Mouse (Mus musculus): ENCODE measurements around the gene Myo19. TPM values are rescaled to one million over a fixed set of nuclear protein-coding genes. Genes with fewer than 3 reads are reported as not detected.
A peak's percentile ranks its signal among the peaks of the same experiment; 100 is the strongest.
"Not testable (repeated sequence)": the region's sequence is repeated elsewhere in the genome, so short reads cannot be mapped to it uniquely, and the experiment has no call there.

Myo19 gene
- polyA plus RNA-seq, 1 experiment from 2014 or later = 16.4 TPM

GRCm38 (mm10) chr11:84871548-84872069 is 8.3 kb upstream of the Myo19 start:
- Histone ChIP-seq H3K27ac (peak overlapping the region; percentile 97), H3K4me3 (peak overlapping the region; percentile 74), H3K36me3 (peaks cover 11% of the 10 kb centered on the region), H3K9me3 (replicated peaks) (no peaks in the 10 kb centered on the region), H3K4me1 (peaks cover 28% of the 10 kb centered on the region), H3K27me3 (ENCODE audit: low read depth, poor library complexity, severe bottlenecking) (no peaks in the 10 kb centered on the region)
- 83% methylated on average over 4 of the region's 4 CpGs for WGBS
- DNase-seq (ENCODE audit: low spot score) = no peak

GRCm38 (mm10) chr11:84873042-84873833 is 6.7 kb upstream of the Myo19 start:
- no peak for DNase-seq (ENCODE audit: low spot score)
- H3K4me1 ChIP-seq = peaks cover 15% of the 10 kb centered on the region
- H3K9me3 ChIP-seq (replicated peaks) = no peaks in the 10 kb centered on the region
- WGBS = 76% methylated on average over 1 of the region's 1 CpGs
- no peak overlapping the region for H3K4me3 ChIP-seq
- H3K27me3 ChIP-seq (ENCODE audit: low read depth, poor library complexity, severe bottlenecking) = no peaks in the 10 kb centered on the region
- H3K36me3 ChIP-seq = peaks cover 21% of the 10 kb centered on the region
- H3K27ac ChIP-seq = no peak overlapping the region

GRCm38 (mm10) chr11:84876020-84876419 is 3.9 kb upstream of the Myo19 start:
- H3K9me3 ChIP-seq (replicated peaks); H3K27ac ChIP-seq; DNase-seq (ENCODE audit: low spot score); H3K27me3 ChIP-seq (ENCODE audit: low read depth, poor library complexity, severe bottlenecking); H3K4me3 ChIP-seq: not testable (repeated sequence)
- 71% methylated on average over 1 of the region's 1 CpGs for WGBS
- H3K36me3 ChIP-seq = peaks cover 22% of the 10 kb centered on the region
- peaks cover 19% of the 10 kb centered on the region for H3K4me1 ChIP-seq

GRCm38 (mm10) chr11:84879007-84879771 is 759 bp upstream of the Myo19 start:
- peak overlapping the region; percentile 97 for H3K27ac ChIP-seq
- no peaks in the 10 kb centered on the region for H3K9me3 ChIP-seq (replicated peaks)
- no peaks in the 10 kb centered on the region for H3K27me3 ChIP-seq (ENCODE audit: low read depth, poor library complexity, severe bottlenecking)
- DNase-seq (ENCODE audit: low spot score) = no peak
- peak overlapping the region; percentile 94 for H3K4me3 ChIP-seq
- WGBS = 26% methylated on average over 7 of the region's 7 CpGs
- peaks cover 20% of the 10 kb centered on the region for H3K4me1 ChIP-seq
- peaks cover 44% of the 10 kb centered on the region for H3K36me3 ChIP-seq

GRCm38 (mm10) chr11:84880465-84880961 is 565 bp downstream of the Myo19 start:
- 1% methylated on average over 24 of the region's 24 CpGs for WGBS

GRCm38 (mm10) chr11:84880971-84881370 is 1.0 kb downstream of the Myo19 start:
- H3K4me1 ChIP-seq = peaks cover 20% of the 10 kb centered on the region
- peaks cover 62% of the 10 kb centered on the region for H3K36me3 ChIP-seq
- H3K9me3 ChIP-seq (replicated peaks) = no peaks in the 10 kb centered on the region
- H3K4me3 ChIP-seq = peak overlapping the region; percentile 94
- no peaks in the 10 kb centered on the region for H3K27me3 ChIP-seq (ENCODE audit: low read depth, poor library complexity, severe bottlenecking)
- WGBS = 54% methylated on average over 9 of the region's 9 CpGs
- peak overlapping the region; percentile 97 for H3K27ac ChIP-seq
- no peak for DNase-seq (ENCODE audit: low spot score)

More at GRCm38 (mm10) chr11:84880465-84880961, 565 bp downstream of the Myo19 start:
- H3K9me3 ChIP-seq (replicated peaks) = no peaks in the 10 kb centered on the region
- peaks cover 57% of the 10 kb centered on the region for H3K36me3 ChIP-seq
- DNase-seq (ENCODE audit: low spot score) = peak; percentile 80
- peak overlapping the region; percentile 97 for H3K27ac ChIP-seq
- H3K4me3 ChIP-seq = peak overlapping the region; percentile 94
- H3K27me3 ChIP-seq (ENCODE audit: low read depth, poor library complexity, severe bottlenecking) = no peaks in the 10 kb centered on the region
- peaks cover 20% of the 10 kb centered on the region for H3K4me1 ChIP-seq

GRCm38 (mm10) chr11:84882346-84882745 is 2.4 kb downstream of the Myo19 start:
- Histone ChIP-seq H3K36me3 (peaks cover 68% of the 10 kb centered on the region), H3K27ac (no peak overlapping the region), H3K4me3 (no peak overlapping the region), H3K27me3 (ENCODE audit: low read depth, poor library complexity, severe bottlenecking) (no peaks in the 10 kb centered on the region), H3K9me3 (replicated peaks) (no peaks in the 10 kb centered on the region), H3K4me1 (peaks cover 20% of the 10 kb centered on the region)
- 94% methylated on average over 7 of the region's 7 CpGs for WGBS
- no peak for DNase-seq (ENCODE audit: low spot score)

- H3K36me3 ChIP-seq = peaks cover 87% of the 10 kb centered on the region
- H3K4me1 ChIP-seq = peaks cover 11% of the 10 kb centered on the region
- H3K27me3 ChIP-seq (ENCODE audit: low read depth, poor library complexity, severe bottlenecking) = no peaks in the 10 kb centered on the region
- no peak overlapping the region for H3K27ac ChIP-seq
- WGBS = 83% methylated on average over 4 of the region's 4 CpGs
- H3K9me3 ChIP-seq (replicated peaks) = no peaks in the 10 kb centered on the region
- DNase-seq (ENCODE audit: low spot score) = no peak
- no peak overlapping the region for H3K4me3 ChIP-seq
These were observed 5.3 kb downstream of the Myo19 start for GRCm38 (mm10) chr11:84885238-84885637.

GRCm38 (mm10) chr11:84886236-84886635 is 6.3 kb downstream of the Myo19 start:
- Histone ChIP-seq H3K9me3 (replicated peaks) (no peaks in the 10 kb centered on the region), H3K36me3 (peaks cover 94% of the 10 kb centered on the region), H3K27me3 (ENCODE audit: low read depth, poor library complexity, severe bottlenecking) (no peaks in the 10 kb centered on the region), H3K4me1 (peaks cover 4% of the 10 kb centered on the region), H3K27ac (no peak overlapping the region), H3K4me3 (no peak overlapping the region)
- DNase-seq (ENCODE audit: low spot score) = no peak
- 90% methylated on average over 5 of the region's 5 CpGs for WGBS

- Histone ChIP-seq H3K4me1 (no peaks in the 10 kb centered on the region), H3K27me3 (ENCODE audit: low read depth, poor library complexity, severe bottlenecking) (no peaks in the 10 kb centered on the region), H3K27ac (no peak overlapping the region), H3K36me3 (peaks cover 97% of the 10 kb centered on the region), H3K9me3 (replicated peaks) (no peaks in the 10 kb centered on the region), H3K4me3 (no peak overlapping the region)
- WGBS = 87% methylated on average over 11 of the region's 11 CpGs
- no peak for DNase-seq (ENCODE audit: low spot score)
These were observed 7.0 kb downstream of the Myo19 start for GRCm38 (mm10) chr11:84886767-84887511.

GRCm38 (mm10) chr11:84888025-84888424 is 8.1 kb downstream of the Myo19 start:
- DNase-seq (ENCODE audit: low spot score) = no peak
- no peaks in the 10 kb centered on the region for H3K27me3 ChIP-seq (ENCODE audit: low read depth, poor library complexity, severe bottlenecking)
- no peaks in the 10 kb centered on the region for H3K9me3 ChIP-seq (replicated peaks)
- no peaks in the 10 kb centered on the region for H3K4me1 ChIP-seq
- H3K36me3 ChIP-seq = peaks cover 97% of the 10 kb centered on the region
- no peak overlapping the region for H3K27ac ChIP-seq
- H3K4me3 ChIP-seq = no peak overlapping the region
- WGBS = 94% methylated on average over 8 of the region's 8 CpGs

GRCm38 (mm10) chr11:84889492-84889891 is 9.5 kb downstream of the Myo19 start:
- no peak for DNase-seq (ENCODE audit: low spot score)
- Histone ChIP-seq H3K4me1 (no peaks in the 10 kb centered on the region), H3K27me3 (ENCODE audit: low read depth, poor library complexity, severe bottlenecking) (no peaks in the 10 kb centered on the region), H3K36me3 (peaks cover 95% of the 10 kb centered on the region), H3K9me3 (replicated peaks) (no peaks in the 10 kb centered on the region), H3K4me3 (no peak overlapping the region), H3K27ac (no peak overlapping the region)
- 94% methylated on average over 2 of the region's 2 CpGs for WGBS
